Mouse (Mus musculus) gastrocnemius, postnatal 36 days (tissue): ENCODE data around the gene Rcbtb1. TPM values are rescaled to one million over a fixed set of nuclear protein-coding genes. Genes with fewer than 3 reads are reported as not detected.
"Not testable (repeated sequence)": the region's sequence is repeated elsewhere in the genome, so short reads cannot be mapped to it uniquely, and the experiment has no call there.

Experiments used
- DNase-seq, 2 experiments: peaks; one replicate each; pipeline ENCODE4 v3.0.0; 2022
- intact Hi-C: fragments of 180-260 bp; cut with DNase I; formaldehyde crosslinking; loops from one replicate; pipeline ENCODE4 v1.15.1; 2025
- long read RNA-seq, 2 experiments: library from polyadenylated mRNA; stranded (forward); transcript quantifications; one replicate each; pipeline ENCODE4 v2.0.0; 2021
- total RNA-seq, 2 experiments: library from RNA; stranded (reverse); gene quantifications; 2 replicates each; pipeline ENCODE4 v1.2.3; 2021

Rcbtb1 gene
- 10 to 100 TPM in 1 of 2 experiments, 1 to 10 TPM in 1; 9.1 to 11.4 TPM for total RNA-seq
- long read RNA-seq, experiment 1, partial matches to known transcripts = 3 of 5 reads
- long read RNA-seq, experiment 1, other reads (novel, unspliced or antisense) = 2 of 5 reads
- long read RNA-seq, experiment 2, partial matches to known transcripts = 2 of 11 reads
- long read RNA-seq, experiment 2, other reads (novel, unspliced or antisense) = 5 of 11 reads

DNA sequence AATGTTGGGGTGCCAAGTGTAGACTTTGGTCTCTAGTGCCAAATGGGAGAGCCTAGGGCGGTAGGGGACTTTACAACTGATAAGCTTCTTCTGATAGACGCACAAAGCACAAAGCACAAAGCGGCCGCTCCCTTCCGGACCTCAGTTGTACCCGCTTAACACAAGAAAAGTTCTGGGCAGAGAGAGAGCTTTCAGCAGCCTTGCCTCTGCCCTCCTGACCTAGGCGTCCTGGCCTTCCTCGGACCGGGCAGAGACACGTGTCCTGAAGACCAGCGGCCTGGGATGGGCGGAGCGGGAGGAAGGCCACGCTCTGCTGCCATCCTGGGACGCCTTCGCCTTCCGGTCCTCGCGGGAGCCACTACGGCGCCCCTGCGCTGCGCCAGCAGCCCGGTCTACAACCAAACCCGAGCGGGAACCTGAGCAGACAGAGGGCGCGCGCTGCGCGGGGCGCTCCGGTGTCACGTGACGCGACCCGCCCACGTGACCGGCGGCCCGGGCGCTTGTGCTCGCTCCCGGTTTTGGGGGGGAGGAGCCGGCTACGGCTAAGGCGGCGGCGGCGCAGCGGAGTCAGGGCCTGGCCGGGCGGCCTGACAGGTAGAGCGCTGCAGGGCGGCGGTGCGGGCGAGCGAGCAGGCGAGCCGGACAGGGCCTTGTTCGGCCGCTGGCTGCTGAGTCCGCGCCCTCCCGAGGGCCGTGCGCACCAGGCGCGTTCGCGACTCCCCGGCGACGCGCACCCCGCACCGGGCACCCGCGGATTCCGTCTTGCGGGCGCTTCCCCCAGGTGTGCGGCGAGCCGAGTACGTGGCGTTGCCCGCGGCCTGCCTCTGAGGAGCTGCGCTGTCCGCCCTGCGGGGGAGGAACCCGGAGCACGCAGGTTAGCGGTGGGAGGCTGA is at the start of gene Rcbtb1:
TSS of gene Rcbtb1 (plus strand) at position 499 of the 893 bp plus-strand sequence.
- peak; percentile 87 to 88 for DNase-seq
- intact Hi-C loops = no loop called here

GRCm38 (mm10) chr14:59155589-59155988 is 45.4 kb upstream of the Rcbtb1 start:
- intact Hi-C loops = no loop called here
- DNase-seq = no peak

DNA sequence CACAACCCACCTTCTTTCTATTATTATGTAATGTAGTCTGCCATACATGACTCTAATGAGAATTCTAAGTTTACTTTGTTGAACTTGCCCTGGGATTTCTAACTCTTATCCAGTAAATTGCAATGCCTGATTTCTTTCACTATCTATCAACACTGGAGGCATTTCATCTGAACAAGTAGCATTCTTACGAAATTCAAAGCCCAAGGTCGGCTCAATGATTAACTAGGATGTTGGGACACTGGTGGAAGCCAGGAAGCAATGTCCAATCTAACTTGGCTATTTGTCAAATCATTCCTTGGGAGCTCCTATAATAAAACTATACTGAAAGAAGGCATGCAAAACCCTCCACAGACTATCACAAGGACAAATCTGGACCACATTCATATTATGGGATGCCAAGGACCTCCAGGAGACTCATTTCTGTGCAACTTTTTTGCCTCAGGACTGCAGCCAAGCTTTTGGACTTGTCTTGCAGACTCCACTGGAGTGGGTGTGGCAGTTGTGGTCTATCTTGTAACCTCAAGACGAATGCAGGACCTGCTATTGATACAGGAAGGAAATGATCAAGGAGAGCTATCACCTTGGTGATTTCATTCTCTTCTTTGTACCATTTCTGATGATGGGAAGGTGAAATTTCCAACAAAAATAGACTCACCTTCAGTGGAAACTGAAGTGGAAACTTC is 43.9 kb upstream of the Rcbtb1 start:
- intact Hi-C loops = no loop called here

GRCm38 (mm10) chr14:59178649-59179048 is 22.4 kb upstream of the Rcbtb1 start, which contains the start of gene Gm5142:
Gm5142 (minus strand) TSS chr14:59178749.
- DNase-seq = no peak
- intact Hi-C loops = no loop called here

More for the DNA sequence above, 43.9 kb upstream of the Rcbtb1 start:
- no peak for DNase-seq

- intact Hi-C loops = no loop called here
- no peak for DNase-seq
Observed at GRCm38 (mm10) chr14:59182732-59183131, 18.3 kb upstream of the Rcbtb1 start.

DNA sequence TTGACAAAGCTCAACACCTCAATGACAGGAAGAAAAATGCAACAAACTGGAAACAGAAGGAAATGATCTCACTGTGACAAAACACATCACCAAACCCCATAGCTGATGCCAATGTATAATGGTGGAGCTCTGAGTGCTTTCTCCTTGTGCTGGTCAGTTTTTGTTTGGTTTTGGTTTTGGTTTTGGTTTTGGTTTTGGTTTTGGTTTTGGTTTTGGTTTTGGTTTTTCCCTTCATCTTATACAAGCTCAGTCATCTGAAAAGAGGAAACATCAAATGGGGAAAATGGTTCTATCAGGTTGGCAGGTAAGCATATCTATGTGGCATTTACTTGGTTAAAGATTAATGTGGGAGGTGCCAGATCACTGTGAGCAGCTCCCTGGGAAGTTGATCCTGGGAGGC is 15.5 kb upstream of the Rcbtb1 start:
- intact Hi-C loops = no loop called here
- DNase-seq = no peak

DNA sequence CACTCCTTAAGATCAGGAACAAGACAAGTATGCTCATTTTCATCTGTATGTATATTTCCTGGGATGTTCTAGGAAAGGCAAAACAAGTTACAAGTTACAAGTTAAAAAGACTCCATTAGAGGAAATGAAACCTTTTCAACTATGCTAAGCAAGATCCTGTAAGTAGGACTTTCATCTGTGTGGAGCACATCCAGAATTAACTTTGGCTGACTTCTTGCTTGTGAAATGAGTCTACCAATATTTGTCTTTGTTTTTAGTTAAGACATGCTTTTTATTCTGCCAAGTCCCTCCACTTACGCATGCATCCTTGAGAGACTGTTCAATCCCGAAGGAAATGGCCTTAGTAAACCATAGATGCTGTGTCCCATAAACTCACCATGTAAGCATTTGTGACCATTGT is 14.9 kb upstream of the Rcbtb1 start:
- DNase-seq = no peak
- intact Hi-C loops = no loop called here

- no peak for DNase-seq
- intact Hi-C loops = no loop called here
Observed at GRCm38 (mm10) chr14:59201604-59202215, 701 bp downstream of the Rcbtb1 start.

- no peak for DNase-seq
- intact Hi-C loops = no loop called here
Observed at GRCm38 (mm10) chr14:59205461-59205860, 4.5 kb downstream of the Rcbtb1 start.

GRCm38 (mm10) chr14:59205976-59206583 is 5.1 kb downstream of the Rcbtb1 start:
- intact Hi-C loops = no loop called here

GRCm38 (mm10) chr14:59209003-59209402 is 8.0 kb downstream of the Rcbtb1 start:
- no peak for DNase-seq
- intact Hi-C loops = no loop called here

More at GRCm38 (mm10) chr14:59205976-59206583, 5.1 kb downstream of the Rcbtb1 start:
- no peak for DNase-seq

GRCm38 (mm10) chr14:59209816-59210215 is 8.8 kb downstream of the Rcbtb1 start:
- intact Hi-C loops = no loop called here
- DNase-seq = no peak

GRCm38 (mm10) chr14:59219241-59219640 is 18.2 kb downstream of the Rcbtb1 start:
- no peak for DNase-seq
- intact Hi-C loops = no loop called here

DNA sequence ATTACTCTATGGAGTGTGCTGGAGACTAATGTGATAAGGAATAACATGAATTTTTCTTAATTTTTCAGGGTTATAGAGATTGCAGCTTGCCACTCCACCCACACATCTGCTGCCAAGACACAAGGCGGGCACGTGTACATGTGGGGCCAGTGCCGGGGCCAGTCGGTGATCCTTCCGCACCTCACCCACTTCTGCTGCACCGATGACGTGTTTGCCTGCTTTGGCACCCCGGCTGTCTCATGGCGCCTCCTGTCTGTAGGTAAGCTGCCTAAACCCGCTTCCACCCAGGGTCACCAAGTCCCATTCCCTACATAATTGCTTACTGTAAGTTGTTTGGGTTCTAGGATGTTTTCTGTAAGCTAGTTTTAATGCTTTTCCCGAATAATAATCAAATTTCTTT is 25.2 kb downstream of the Rcbtb1 start:
- no peak for DNase-seq
- intact Hi-C loops = no loop called here

DNA sequence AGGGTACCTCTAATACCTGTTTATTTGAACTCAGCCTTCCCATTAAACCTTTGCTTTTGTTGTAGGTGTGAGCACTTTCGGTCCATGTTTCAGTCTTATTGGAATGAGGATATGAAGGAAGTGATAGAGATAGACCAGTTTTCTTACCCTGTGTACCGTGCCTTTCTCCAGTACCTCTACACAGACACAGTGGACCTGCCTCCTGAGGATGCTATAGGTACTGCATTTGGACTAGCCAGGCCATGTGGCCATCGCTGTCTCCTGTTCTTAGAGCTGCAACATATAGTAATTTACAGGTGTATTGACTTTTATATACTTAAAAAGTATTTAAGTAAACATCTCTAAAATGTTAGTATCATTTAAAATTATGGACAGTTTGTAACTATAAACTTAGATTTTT is 28.8 kb downstream of the Rcbtb1 start:
- no peak for DNase-seq
- intact Hi-C loops = no loop called here

DNA sequence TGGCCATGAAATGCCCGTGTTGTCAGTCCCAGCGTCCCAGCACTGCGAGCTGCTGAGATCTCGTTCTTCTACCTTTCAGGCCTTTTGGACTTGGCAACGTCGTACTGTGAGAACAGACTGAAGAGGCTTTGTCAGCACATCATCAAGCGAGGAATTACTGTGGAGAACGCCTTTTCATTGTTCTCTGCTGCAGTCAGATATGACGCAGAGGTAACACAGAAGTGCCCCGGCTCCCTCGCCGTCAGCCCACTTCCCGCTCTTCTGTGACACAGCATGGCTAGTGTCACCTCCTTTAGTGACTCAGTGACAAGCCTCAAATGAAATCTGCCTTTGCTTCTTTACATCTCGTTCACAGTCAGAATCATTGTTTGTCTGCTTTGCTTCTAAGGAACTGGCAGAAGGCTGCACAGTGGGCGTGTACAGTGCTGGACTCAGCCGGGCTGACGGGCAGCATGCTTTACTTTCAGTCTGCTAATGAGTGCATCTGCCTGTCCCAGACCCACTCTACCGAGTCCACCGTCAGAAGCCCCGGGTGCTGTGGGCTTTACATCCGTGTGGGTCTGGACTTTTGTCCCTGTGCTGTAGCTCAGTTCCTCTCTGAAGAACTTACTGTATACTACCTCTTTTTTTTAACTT is 29.4 kb downstream of the Rcbtb1 start:
- intact Hi-C loops = no loop called here
- no peak for DNase-seq

GRCm38 (mm10) chr14:59232003-59232402 is 31.0 kb downstream of the Rcbtb1 start:
- DNase-seq = peak in 1 of 2 experiments; percentile 11
- intact Hi-C loops = no loop called here

DNA sequence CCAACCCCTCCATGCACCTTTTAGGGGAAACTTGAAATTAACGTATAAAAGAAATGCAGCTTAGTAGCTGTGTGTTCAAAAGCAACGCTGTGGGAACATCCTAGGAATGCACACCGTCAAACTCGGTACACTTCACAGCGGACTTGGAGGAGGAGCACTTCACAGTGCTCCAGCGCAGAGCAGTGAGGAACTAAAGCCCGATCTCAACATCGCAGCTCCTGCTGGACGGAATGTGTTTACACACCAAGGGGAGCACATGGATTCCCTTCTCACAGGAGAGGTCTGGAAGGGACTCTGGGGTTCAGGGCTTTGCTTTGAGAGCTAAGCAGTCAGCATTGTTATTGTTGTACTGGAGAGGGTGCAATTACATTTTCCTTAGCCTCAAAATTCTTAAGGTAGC is 32.6 kb downstream of the Rcbtb1 start:
- intact Hi-C loops = no loop called here
- no peak for DNase-seq

- DNase-seq, intact Hi-C loops: not testable (repeated sequence)
Observed at GRCm38 (mm10) chr14:59250350-59250749, 49.3 kb downstream of the Rcbtb1 start.

DNA sequence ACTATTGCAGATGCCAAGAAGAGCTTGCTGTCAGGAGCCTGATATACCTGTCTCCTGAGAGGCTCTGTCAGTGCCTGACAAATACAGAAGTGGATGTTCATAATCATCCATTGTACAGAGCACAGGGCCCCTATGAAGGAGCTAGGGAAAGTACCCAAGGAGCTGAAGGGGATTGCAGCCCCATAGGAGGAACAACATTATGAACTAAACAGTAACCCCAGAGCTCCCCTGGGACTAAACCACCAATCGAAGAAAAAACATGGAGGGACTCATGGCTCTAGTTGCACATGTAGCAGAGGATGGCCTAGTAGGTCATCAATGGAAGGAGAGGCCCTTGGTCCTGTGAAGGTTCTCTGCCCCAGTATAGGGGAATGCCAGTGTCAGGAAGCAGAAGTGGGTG is 54.9 kb downstream of the Rcbtb1 start:
- intact Hi-C loops, DNase-seq: not testable (repeated sequence)
